Mouse (Mus musculus) intestine, embryonic 14.5 days (tissue): ENCODE data around the gene Tent5d. TPM values are rescaled to one million over a fixed set of nuclear protein-coding genes. Genes with fewer than 3 reads are reported as not detected.
A peak's percentile ranks its signal among the peaks of the same experiment; 100 is the strongest.

Source experiments
- ATAC-seq: fragments of 200-750 bp; cut with Nextera tagmentation; replicated peaks from 2 replicates; pipeline ENCODE4 v1.8.0; 2017; ENCODE audit warnings: low read depth, moderate number of reproducible peaks, moderate TSS enrichment, moderate library complexity; ENCODE audit not compliant: low FRiP score, low TSS enrichment
- DNase-seq: peaks from one replicate; pipeline ENCODE4 v3.0.0-alpha.2; 2018; ENCODE audit warnings: low spot score
- H3K27ac ChIP-seq: fragments of 300-500 bp; sonication (generic); 2 replicates; pipeline ENCODE4 v1.5.1; 2014; ENCODE audit warnings: low read depth, mild to moderate bottlenecking, control low read depth
- H3K27me3 ChIP-seq: fragments of 300-500 bp; sonication (generic); replicated peaks from 2 replicates; pipeline ENCODE4 v1.6.1; 2014; ENCODE audit warnings: low read length, control low read depth; ENCODE audit not compliant: control insufficient read depth, insufficient read depth
- H3K36me3 ChIP-seq: fragments of 300-500 bp; sonication (generic); 2 replicates; pipeline ENCODE4 v1.6.1; 2014; ENCODE audit warnings: low read length, control low read depth; ENCODE audit not compliant: control insufficient read depth, insufficient read depth
- H3K4me1 ChIP-seq: fragments of 300-500 bp; sonication (generic); replicated peaks from 2 replicates; pipeline ENCODE4 v1.6.1; 2014; ENCODE audit warnings: low read length, control low read depth, mixed read lengths; ENCODE audit not compliant: control insufficient read depth, insufficient read depth
- H3K4me2 ChIP-seq: fragments of 300-500 bp; sonication (generic); 2 replicates; pipeline ENCODE4 v1.6.1; 2014; ENCODE audit warnings: low read length
- H3K4me3 ChIP-seq: fragments of 300-500 bp; sonication (generic); 2 replicates; pipeline ENCODE4 v1.5.1; 2014; ENCODE audit warnings: low read depth, low read length, control low read depth, mixed read lengths
- H3K9ac ChIP-seq: fragments of 300-500 bp; sonication (generic); 2 replicates; pipeline ENCODE4 v1.6.1; 2014; ENCODE audit warnings: mild to moderate bottlenecking, low read length
- H3K9me3 ChIP-seq: fragments of 300-500 bp; sonication (generic); 2 replicates; pipeline ENCODE4 v1.6.1; 2016; ENCODE audit warnings: low read length, control low read depth; ENCODE audit not compliant: control insufficient read depth
- WGBS: fragments of 180-500 bp; shearing (Covaris S2); extraction: QIAGEN DNeasy Blood & Tissue Kit; methylation state at CpG from one replicate; pipeline ENCODE4 v1.1.7; 2014; 5-methylcytosine and 5-hydroxymethylcytosine counted together
- polyA plus RNA-seq: library from polyadenylated mRNA; unstranded; fragments of >200 nt; fragmentation: Nextera tagmentation; extraction: Ambion mirVana; gene quantifications from 2 replicates; pipeline ENCODE4 v1.2.1, GENCODE M21; 2014

Gene Tent5d
- polyA plus RNA-seq, 1 experiment from 2014 or later = not detected

- Histone ChIP-seq H3K4me2 (peak overlapping the region; percentile 52), H3K36me3 (no peaks in the 10 kb centered on the region), H3K4me3 (peak overlapping the region; percentile 51; the same call in 1 of the 2 replicates), H3K27me3 (no peaks in the 10 kb centered on the region), H3K9me3 (no peaks in the 10 kb centered on the region), H3K9ac (no peak overlapping the region), H3K27ac (no peak overlapping the region), H3K4me1 (no peaks in the 10 kb centered on the region)
- DNase-seq (no peak), ATAC-seq (no peak; the same call in 1 of the 2 replicates)
- 78% methylated on average over 6 of the region's 6 CpGs for WGBS
These were observed 24.3 kb downstream of the Tent5d start for GRCm38 (mm10) chrX:107816726-107817125.

GRCm38 (mm10) chrX:107858165-107858564 lies 65.8 kb downstream of the Tent5d start:
- H3K27me3 ChIP-seq = no peaks in the 10 kb centered on the region
- 23% methylated on average over 4 of the region's 4 CpGs for WGBS
- no peak overlapping the region for H3K27ac ChIP-seq
- no peak for ATAC-seq
- H3K9me3 ChIP-seq = no peaks in the 10 kb centered on the region
- peak; percentile 50 for DNase-seq
- H3K4me3 ChIP-seq = no peak overlapping the region
- H3K4me2 ChIP-seq = no peak overlapping the region
- no peaks in the 10 kb centered on the region for H3K36me3 ChIP-seq
- H3K4me1 ChIP-seq = no peaks in the 10 kb centered on the region
- no peak overlapping the region for H3K9ac ChIP-seq

Other genes starting within 250 kb of the Tent5d start
- not detected in 2 replicates for gene Tbx22, start 124.6 kb upstream of the Tent5d start, polyA plus RNA-seq
- 13.5 and 14.4 TPM in 2 replicates for gene 2610002M06Rik, start 23.7 kb downstream of the Tent5d start, polyA plus RNA-seq
- gene Gm732, start 155.9 kb downstream of the Tent5d start, polyA plus RNA-seq = not detected in 2 replicates